Mouse (Mus musculus): ENCODE measurements around the gene Sp6.

- no peak for TF ChIP-seq POLR2A (IDR thresholded peaks at IDR 0.05; ENCODE audit: borderline replicate concordance, extremely low read depth, insufficient read depth, insufficient read length, poor library complexity, severe bottlenecking)
- TF ChIP-seq CTCF (IDR thresholded peaks at IDR 0.05; ENCODE audit: borderline replicate concordance, extremely low read depth, insufficient read depth, insufficient read length): no peak
Measured at GRCm38 (mm10) chr11:96984903-96985302, 28.3 kb upstream of the Sp6 start.
